Mouse (Mus musculus): ENCODE results near the gene Itprip.

- TF ChIP-seq CTCF (IDR thresholded peaks at IDR 0.05; ENCODE audit: extremely low read depth, insufficient read depth, insufficient read length, insufficient replicate concordance): no peak
- TF ChIP-seq POLR2A (IDR thresholded peaks at IDR 0.05; ENCODE audit: low read depth, low read length): no peak
Observed at GRCm38 (mm10) chr19:47885886-47886285, 33.2 kb downstream of the Itprip start.
